ENCODE assay signal across 24 mouse cellular contexts in the genomic region with DNA sequence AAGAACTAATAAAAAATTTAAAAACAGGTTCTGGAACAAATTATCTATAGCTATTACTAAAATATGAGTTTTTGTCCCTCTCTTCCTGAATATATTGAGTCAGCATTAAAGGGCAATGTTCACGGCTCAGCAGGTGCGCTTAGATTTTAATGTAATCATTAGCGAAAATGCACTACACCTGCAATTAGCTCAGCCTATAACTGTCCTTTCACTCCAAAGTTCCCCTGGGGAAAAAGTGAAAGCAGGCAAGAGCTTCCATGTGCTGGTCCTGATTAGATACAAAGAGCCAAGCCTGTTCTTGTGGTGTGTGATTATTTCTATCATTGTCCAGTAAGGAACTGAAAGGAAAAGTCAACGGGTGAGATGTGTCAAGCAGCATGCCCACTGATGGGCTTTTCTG.
"Had no signal": no experiment of that assay in that cellular context is flagged by ENCODE, and none has a peak within 500 bp of the region (broad histone marks: within the 10 kb centered on the region; RNA-seq: fewer than 3 reads in every experiment).

No protein-coding gene starts in this region.

- H3K4me3 ChIP-seq: gastrocnemius, adult 2 months; heart, embryonic 13.5 days; heart, embryonic 15.5 days; hindbrain, embryonic 13.5 days; hindbrain, embryonic 15.5 days; kidney, embryonic 15.5 days; limb, embryonic 13.5 days; limb, embryonic 15.5 days; liver, embryonic 12.5 days had no signal

- H3K4me2 ChIP-seq: heart, embryonic 11.5 days; heart, embryonic 13.5 days; heart, embryonic 15.5 days; hindbrain, embryonic 13.5 days; hindbrain, embryonic 15.5 days; kidney, embryonic 15.5 days; limb, embryonic 13.5 days; limb, embryonic 15.5 days; liver, embryonic 12.5 days had no signal

- H3K9ac ChIP-seq: heart, embryonic 13.5 days; heart, embryonic 15.5 days; hindbrain, embryonic 13.5 days; hindbrain, embryonic 15.5 days; kidney, embryonic 15.5 days; limb, embryonic 13.5 days; limb, embryonic 15.5 days; liver, embryonic 12.5 days had no signal

- H3K36me3 ChIP-seq: heart, embryonic 13.5 days; heart, embryonic 15.5 days; hindbrain, embryonic 13.5 days; hindbrain, embryonic 15.5 days; kidney, embryonic 15.5 days; limb, embryonic 13.5 days; limb, embryonic 15.5 days; liver, embryonic 12.5 days had no signal

- ATAC-seq: hindbrain, postnatal 0 days; liver, embryonic 12.5 days had no signal

- H3K27ac ChIP-seq: gastrocnemius, adult 2 months; heart, embryonic 13.5 days; heart, embryonic 15.5 days; hindbrain, embryonic 13.5 days; hindbrain, embryonic 15.5 days; hindbrain, postnatal 0 days; kidney, embryonic 15.5 days; kidney, postnatal 0 days; limb, embryonic 13.5 days; limb, embryonic 15.5 days; liver, embryonic 12.5 days had no signal

- DNase-seq: gastrocnemius, adult 2 months; gastrocnemius, postnatal 10 days; gastrocnemius, postnatal 25 days; heart, adult 18-20 months; heart, postnatal 14 days; heart, postnatal 36 days; kidney, adult 2 months; kidney, adult 9 months; kidney, postnatal 14 days; kidney, postnatal 36 days; layer of hippocampus, adult 9-11 months; layer of hippocampus, postnatal 36 days; left cerebral cortex, postnatal 4 days had no signal

- H3K4me1 ChIP-seq: heart, embryonic 13.5 days; heart, embryonic 15.5 days; hindbrain, embryonic 13.5 days; hindbrain, embryonic 15.5 days; kidney, embryonic 15.5 days; limb, embryonic 13.5 days; limb, embryonic 15.5 days; liver, embryonic 12.5 days had no signal

- H3K9me3 ChIP-seq: heart, embryonic 13.5 days; heart, embryonic 15.5 days; hindbrain, embryonic 13.5 days; hindbrain, embryonic 15.5 days; kidney, embryonic 15.5 days; limb, embryonic 13.5 days; limb, embryonic 15.5 days; liver, embryonic 12.5 days had no signal

- H3K27me3 ChIP-seq: heart, embryonic 13.5 days; heart, embryonic 15.5 days; hindbrain, embryonic 13.5 days; hindbrain, embryonic 15.5 days; kidney, embryonic 15.5 days; limb, embryonic 13.5 days; limb, embryonic 15.5 days; liver, embryonic 12.5 days had no signal
